Mouse (Mus musculus) liver, postnatal 0 days (tissue): Measurements from ENCODE around the gene Vsig8. TPM values are rescaled to one million over a fixed set of nuclear protein-coding genes. Genes with fewer than 3 reads are reported as not detected.

Experiments used
- ATAC-seq: fragments of 200-750 bp; cut with Nextera tagmentation; 2 replicates; pipeline ENCODE4 v1.8.0; 2017; ENCODE audit warnings: mild to moderate bottlenecking, moderate library complexity
- DNase-seq: peaks from one replicate; pipeline ENCODE4 v3.0.0-alpha.2; 2016
- H3K27ac ChIP-seq: fragments of 300-500 bp; sonication (generic); 2 replicates; pipeline ENCODE4 v1.5.1; 2014; ENCODE audit warnings: antibody characterized with exemption, moderate library complexity, mild to moderate bottlenecking, low read depth
- H3K27me3 ChIP-seq: fragments of 300-500 bp; sonication (generic); 2 replicates; pipeline ENCODE4 v1.6.1; 2014; ENCODE audit warnings: low read length, control low read depth, mixed read lengths; ENCODE audit not compliant: insufficient read depth
- H3K36me3 ChIP-seq: fragments of 300-500 bp; sonication (generic); replicated peaks from 2 replicates; pipeline ENCODE4 v1.6.1; 2014; ENCODE audit warnings: mild to moderate bottlenecking, control low read depth, low read length, moderate library complexity, mixed read lengths; ENCODE audit not compliant: insufficient read depth
- H3K4me1 ChIP-seq: fragments of 300-500 bp; sonication (generic); 2 replicates; pipeline ENCODE4 v1.6.1; 2014; ENCODE audit warnings: antibody characterized with exemption, mild to moderate bottlenecking, control low read depth; ENCODE audit not compliant: insufficient read depth
- H3K4me2 ChIP-seq: fragments of 300-500 bp; sonication (generic); 2 replicates; pipeline ENCODE4 v1.6.1; 2014; ENCODE audit warnings: low read depth, mild to moderate bottlenecking, low read length, moderate library complexity, mixed read lengths
- H3K4me3 ChIP-seq: fragments of 300-500 bp; sonication (generic); 2 replicates; pipeline ENCODE4 v1.5.1; 2014; ENCODE audit warnings: low read depth, low read length
- H3K9ac ChIP-seq: fragments of 300-500 bp; sonication (generic); replicated peaks from 2 replicates; pipeline ENCODE4 v1.6.1; 2014; ENCODE audit warnings: mild to moderate bottlenecking, moderate library complexity
- H3K9me3 ChIP-seq: fragments of 300-500 bp; sonication (generic); 2 replicates; pipeline ENCODE4 v1.6.1; 2016; ENCODE audit warnings: mild to moderate bottlenecking, control low read depth, low read length, mixed read lengths
- CTCF ChIP-seq: sonication (generic); IDR thresholded peaks from 2 replicates; pipeline ENCODE4 v1.5.1; 2016; ENCODE audit warnings: antibody characterized with exemption, low read depth
- EP300 ChIP-seq: IDR thresholded peaks from 2 replicates; pipeline ENCODE4 v1.6.1; 2016; ENCODE audit warnings: antibody characterized with exemption, low read depth, mild to moderate bottlenecking
- WGBS: fragments of 180-500 bp; shearing (Covaris S2); extraction: QIAGEN DNeasy Blood & Tissue Kit; methylation state at CpG from one replicate; pipeline ENCODE4 v1.1.7; 2014; ENCODE audit not compliant: insufficient replicate concordance; 5-methylcytosine and 5-hydroxymethylcytosine counted together
- polyA plus RNA-seq: library from polyadenylated mRNA; unstranded; fragments of >200 nt; fragmentation: Nextera tagmentation; extraction: Ambion mirVana; gene quantifications from 2 replicates; pipeline ENCODE4 v1.2.1, GENCODE M21; 2015

Vsig8 gene
- polyA plus RNA-seq, 1 experiment from 2014 or later, result not detected

DNA sequence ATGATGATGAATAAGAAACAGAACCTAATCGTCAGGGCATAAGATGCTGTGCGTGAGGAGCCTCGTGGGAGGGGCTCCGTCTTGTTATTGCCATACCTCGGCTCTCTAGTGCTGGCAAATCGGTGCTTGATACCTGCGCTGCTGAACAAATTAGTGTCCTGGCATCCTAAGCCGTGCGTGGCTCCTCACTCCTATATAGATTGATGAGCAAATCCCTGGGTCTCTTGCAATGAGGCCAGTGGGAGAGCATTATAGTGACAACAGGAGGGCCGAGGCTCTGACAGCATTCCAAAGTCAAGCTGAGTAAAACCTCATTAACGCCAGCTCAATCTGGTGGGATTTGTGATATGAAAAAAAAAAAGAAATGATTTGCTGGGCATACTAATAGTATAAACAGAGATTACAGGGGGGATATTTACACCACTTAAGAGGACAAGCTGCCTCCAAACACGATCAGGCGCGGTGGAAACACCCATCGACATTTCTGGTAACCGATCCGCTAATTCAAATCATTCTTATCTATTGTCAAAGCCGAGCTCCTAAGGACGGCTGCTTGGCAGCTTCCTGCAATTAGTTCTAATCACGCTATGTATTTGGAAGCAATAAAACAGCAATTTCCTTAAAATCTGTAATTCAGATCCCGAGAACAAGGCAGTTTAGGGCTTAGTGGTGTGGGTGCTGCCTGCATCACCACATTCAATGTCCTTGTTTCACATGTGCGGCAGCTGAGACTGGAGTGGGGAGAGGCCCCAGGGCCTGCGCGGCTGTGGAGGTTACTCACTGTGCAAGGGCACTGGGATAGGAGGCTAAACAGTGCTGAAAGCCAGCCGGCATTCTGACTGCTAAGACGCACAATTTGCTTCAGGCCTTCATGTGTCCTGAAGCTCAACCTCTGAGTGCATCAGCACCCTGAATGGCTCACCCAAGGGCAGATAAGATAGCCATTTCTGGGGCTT lies 30.2 kb downstream of the Vsig8 start:
- H3K4me1 ChIP-seq, result no peaks in the 10 kb centered on the region
- H3K27ac ChIP-seq, result no peak overlapping the region
- no peak overlapping the region for H3K4me3 ChIP-seq
- H3K9ac ChIP-seq, result no peak overlapping the region
- H3K4me2 ChIP-seq, result no peak overlapping the region
- DNase-seq, result no peak
- H3K36me3 ChIP-seq, result no peaks in the 10 kb centered on the region
- 44% methylated on average over 26 of the region's 26 CpGs for WGBS
- no peaks in the 10 kb centered on the region for H3K27me3 ChIP-seq
- no peaks in the 10 kb centered on the region for H3K9me3 ChIP-seq
- TF ChIP-seq EP300, result no peak
- no peak for TF ChIP-seq CTCF
- ATAC-seq, result no peak

DNA sequence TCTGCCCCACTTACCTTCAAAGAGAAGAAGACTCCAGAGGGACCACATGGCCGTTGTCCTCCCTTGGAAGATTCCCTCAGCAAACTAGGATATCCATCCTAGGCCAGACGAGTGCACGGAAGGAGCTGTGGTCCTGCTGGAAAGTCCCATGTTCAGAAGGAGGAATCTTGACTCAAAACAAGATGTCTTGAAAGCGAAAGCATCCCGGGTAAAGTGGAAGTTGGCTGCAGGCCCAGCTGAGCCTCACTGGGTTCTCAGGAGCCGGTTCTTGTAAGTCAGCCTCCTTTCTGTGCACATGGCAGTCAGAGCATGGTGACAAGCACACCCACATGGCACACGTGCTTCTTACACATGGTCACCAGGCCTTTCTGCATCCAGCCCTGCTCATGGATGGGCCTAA lies 34.6 kb downstream of the Vsig8 start, which contains the start of gene Slamf8:
TSS of gene Slamf8 (minus strand) at position 184 of the 400 bp plus-strand sequence.
- H3K9me3 ChIP-seq, result no peaks in the 10 kb centered on the region
- H3K27me3 ChIP-seq, result no peaks in the 10 kb centered on the region
- H3K9ac ChIP-seq, result no peak within 1 kb of the TSS
- H3K27ac ChIP-seq, result no peak within 1 kb of the TSS
- 58% methylated on average over 7 of the region's 7 CpGs for WGBS
- no peak within 1 kb of the TSS for H3K4me3 ChIP-seq
- ATAC-seq (no peak), DNase-seq (no peak)
- H3K4me2 ChIP-seq, result no peak within 1 kb of the TSS
- no peaks in the 10 kb centered on the region for H3K4me1 ChIP-seq
- TF ChIP-seq EP300 (no peak), CTCF (no peak)
- no peaks in the 10 kb centered on the region for H3K36me3 ChIP-seq

DNA sequence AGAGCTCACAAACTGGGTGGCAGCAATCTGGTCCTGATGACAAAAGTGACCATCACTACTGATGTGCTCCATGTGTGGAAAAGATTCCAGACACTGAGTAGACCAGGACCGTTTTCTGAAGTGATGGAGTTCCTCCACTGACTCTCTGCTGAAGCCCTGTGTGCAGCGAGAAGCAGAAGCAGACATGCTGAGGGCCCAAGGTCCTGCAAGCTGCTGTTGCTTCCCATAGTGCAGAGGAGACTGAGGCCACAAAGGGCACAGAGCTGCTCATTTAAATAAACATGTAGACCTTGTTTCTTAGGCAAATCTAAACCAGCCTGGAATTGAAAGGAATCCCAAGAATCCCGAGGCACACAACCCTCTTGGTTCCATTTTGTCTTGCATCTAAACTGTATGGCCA lies 37.6 kb downstream of the Vsig8 start:
- 56% methylated on average over 3 of the region's 3 CpGs for WGBS
- H3K4me3 ChIP-seq, result no peak overlapping the region
- H3K4me1 ChIP-seq, result no peaks in the 10 kb centered on the region
- no peak overlapping the region for H3K27ac ChIP-seq
- H3K4me2 ChIP-seq, result no peak overlapping the region
- H3K36me3 ChIP-seq, result no peaks in the 10 kb centered on the region
- no peak overlapping the region for H3K9ac ChIP-seq
- no peaks in the 10 kb centered on the region for H3K27me3 ChIP-seq
- H3K9me3 ChIP-seq, result no peaks in the 10 kb centered on the region
- TF ChIP-seq CTCF, result no peak
- no peak for TF ChIP-seq EP300
- ATAC-seq (no peak), DNase-seq (no peak)

DNA sequence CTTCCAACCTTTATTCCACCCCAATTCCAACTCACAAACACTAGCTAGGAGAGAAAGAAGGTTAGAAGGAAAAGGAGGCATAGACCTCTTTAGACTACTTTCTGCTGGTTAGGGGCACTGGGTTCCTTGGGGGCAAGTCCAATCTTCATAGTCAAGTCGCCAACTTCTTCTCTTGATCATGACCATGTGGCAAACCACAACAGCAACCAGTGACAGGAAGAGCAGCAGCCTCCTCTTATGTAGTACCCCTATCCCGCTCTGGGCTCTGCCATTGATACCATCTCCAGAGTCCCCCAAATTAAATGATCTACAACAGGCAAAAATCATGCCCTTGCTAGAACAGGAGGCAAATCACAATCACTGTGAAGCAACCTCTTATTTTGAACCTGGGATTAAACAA lies 38.2 kb downstream of the Vsig8 start:
- WGBS, result 34% methylated on average over 2 of the region's 2 CpGs

DNA sequence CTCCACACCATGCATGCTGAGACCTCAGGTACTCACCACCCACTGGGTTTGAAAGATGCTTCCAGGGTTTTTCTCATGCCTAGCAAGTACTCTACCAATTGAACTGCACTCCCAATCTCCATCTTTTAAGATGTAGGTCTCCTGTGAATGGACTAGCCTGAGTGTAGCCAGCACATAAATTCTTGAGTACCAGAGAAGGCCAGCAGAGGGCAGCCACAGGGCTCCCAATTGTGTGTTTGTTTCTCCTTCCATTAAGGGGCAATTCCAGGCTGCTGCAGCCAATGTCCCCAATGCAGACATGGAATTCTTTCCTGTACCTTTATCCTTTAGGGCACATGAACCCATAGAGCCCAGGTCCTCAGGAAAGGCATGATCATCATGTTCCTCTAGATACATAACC lies 38.8 kb downstream of the Vsig8 start:
- DNase-seq, result peak; percentile 29
- Histone ChIP-seq H3K4me3 (no peak overlapping the region), H3K27me3 (no peaks in the 10 kb centered on the region), H3K4me1 (no peaks in the 10 kb centered on the region), H3K36me3 (no peaks in the 10 kb centered on the region), H3K9ac (no peak overlapping the region), H3K9me3 (no peaks in the 10 kb centered on the region), H3K4me2 (no peak overlapping the region), H3K27ac (no peak overlapping the region)
- ATAC-seq, result no peak
- TF ChIP-seq CTCF (peak; percentile 63), EP300 (no peak)

More for the DNA sequence above, 38.2 kb downstream of the Vsig8 start:
- ATAC-seq, result no peak
- Histone ChIP-seq H3K4me3 (no peak overlapping the region), H3K27me3 (no peaks in the 10 kb centered on the region), H3K27ac (no peak overlapping the region), H3K4me1 (no peaks in the 10 kb centered on the region), H3K4me2 (no peak overlapping the region), H3K9ac (no peak overlapping the region), H3K36me3 (no peaks in the 10 kb centered on the region), H3K9me3 (no peaks in the 10 kb centered on the region)
- TF ChIP-seq CTCF (no peak), EP300 (no peak)
- DNase-seq, result no peak

DNA sequence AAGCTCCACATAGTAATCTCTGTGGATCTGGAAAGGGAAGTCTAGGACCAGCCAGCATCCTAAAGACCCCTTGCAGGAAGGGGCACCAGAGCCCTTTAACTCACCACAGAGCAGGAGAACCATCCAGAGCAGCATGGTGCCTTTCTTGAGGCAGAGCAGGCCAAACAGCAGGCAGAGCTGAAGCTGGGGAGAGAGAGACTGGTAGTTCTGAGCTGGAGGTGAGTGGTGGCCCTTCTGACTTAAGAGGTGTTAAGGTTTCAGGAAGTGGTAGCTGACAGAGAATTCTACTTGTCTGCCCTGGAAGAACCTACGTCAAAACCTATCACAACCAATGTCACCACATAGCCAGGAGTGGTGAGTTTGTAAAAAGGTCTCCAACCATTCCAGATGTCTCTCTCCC lies 46.6 kb downstream of the Vsig8 start, which contains the start of gene Fcrl6:
TSS of gene Fcrl6 (minus strand) at position 226 of the 400 bp plus-strand sequence.
- 41% methylated on average over 1 of the region's 1 CpGs for WGBS

More for the DNA sequence above, 46.6 kb downstream of the Vsig8 start, which contains the start of gene Fcrl6:
- Histone ChIP-seq H3K9me3 (no peaks in the 10 kb centered on the region), H3K4me1 (no peaks in the 10 kb centered on the region), H3K4me3 (no peak within 1 kb of the TSS), H3K27ac (no peak within 1 kb of the TSS), H3K36me3 (no peaks in the 10 kb centered on the region), H3K9ac (no peak within 1 kb of the TSS), H3K27me3 (no peaks in the 10 kb centered on the region), H3K4me2 (no peak within 1 kb of the TSS)
- TF ChIP-seq CTCF (no peak), EP300 (no peak)
- ATAC-seq, result no peak
- no peak for DNase-seq
